Mouse (Mus musculus) olfactory bulb, adult 2 months (tissue): ENCODE results near the gene Pfn5.

Experiments
- CTCF ChIP-seq: fragments of 200-500 bp; IDR thresholded peaks from 2 replicates; pipeline ENCODE4 v1.5.1; 2012; ENCODE audit warnings: low read depth, mild to moderate bottlenecking, low read length, moderate library complexity; ENCODE audit not compliant: insufficient read depth
- POLR2A ChIP-seq: fragments of 200-500 bp; IDR thresholded peaks from 2 replicates; pipeline ENCODE4 v1.6.1; 2012; ENCODE audit warnings: mild to moderate bottlenecking, low read depth, low read length, moderate library complexity; ENCODE audit not compliant: insufficient read depth

DNA sequence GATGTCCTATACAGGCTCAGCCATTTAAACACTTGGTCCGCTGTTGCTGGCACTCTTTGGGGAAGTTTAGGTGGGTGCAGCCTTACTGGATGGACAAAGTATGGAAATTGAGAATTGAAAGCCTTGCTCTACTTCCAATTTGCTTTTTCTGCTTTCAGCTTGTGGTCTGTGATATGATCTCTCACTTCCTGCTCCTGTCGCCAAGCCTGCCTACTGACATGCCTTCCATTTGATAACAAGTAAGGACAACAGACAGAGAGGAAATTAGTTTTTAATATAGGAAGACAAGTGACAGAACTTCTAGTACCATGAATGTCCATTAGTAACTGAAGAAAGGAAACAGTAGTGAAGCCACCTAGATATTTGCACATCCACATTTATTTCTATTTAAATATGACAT lies 32.7 kb upstream of the Pfn5 start:
- TF ChIP-seq POLR2A (no peak), CTCF (no peak)
